Mouse (Mus musculus): ENCODE results near the gene Tex45.

The Tex45 gene

DNA sequence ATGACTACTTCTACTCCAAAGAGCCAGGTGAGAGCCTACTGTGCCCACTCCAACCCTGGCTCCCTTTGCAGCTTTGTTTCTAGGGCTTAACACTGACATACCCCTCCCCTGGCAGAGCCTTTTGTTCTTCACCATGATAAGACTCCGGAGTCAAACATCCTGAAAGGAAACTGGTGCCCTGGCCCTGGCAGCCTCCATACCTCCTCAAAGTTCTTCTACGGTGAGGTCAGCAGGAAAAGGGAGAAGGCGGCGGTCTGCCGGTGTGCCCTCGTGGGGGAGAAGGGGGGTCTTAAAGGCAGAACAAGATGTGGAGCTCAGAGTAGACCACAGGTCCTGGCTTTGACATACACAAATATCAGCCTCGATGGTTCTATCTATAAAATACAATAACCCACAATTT lies 12.9 kb downstream of the Tex45 start:
- in situ Hi-C loops (cut with MboI, MseI): loop anchor here (25.0 kb wide), 1 partner anchor 1129 kb away; the partner anchor contains the start of gene Zfp958

- in situ Hi-C loops (cut with MboI, MseI): loop anchor here (25.0 kb wide), 1 partner anchor 1127 kb away; the partner anchor contains the start of gene Zfp958
Observed at GRCm38 (mm10) chr8:3485192-3485591, 14.5 kb downstream of the Tex45 start.

DNA sequence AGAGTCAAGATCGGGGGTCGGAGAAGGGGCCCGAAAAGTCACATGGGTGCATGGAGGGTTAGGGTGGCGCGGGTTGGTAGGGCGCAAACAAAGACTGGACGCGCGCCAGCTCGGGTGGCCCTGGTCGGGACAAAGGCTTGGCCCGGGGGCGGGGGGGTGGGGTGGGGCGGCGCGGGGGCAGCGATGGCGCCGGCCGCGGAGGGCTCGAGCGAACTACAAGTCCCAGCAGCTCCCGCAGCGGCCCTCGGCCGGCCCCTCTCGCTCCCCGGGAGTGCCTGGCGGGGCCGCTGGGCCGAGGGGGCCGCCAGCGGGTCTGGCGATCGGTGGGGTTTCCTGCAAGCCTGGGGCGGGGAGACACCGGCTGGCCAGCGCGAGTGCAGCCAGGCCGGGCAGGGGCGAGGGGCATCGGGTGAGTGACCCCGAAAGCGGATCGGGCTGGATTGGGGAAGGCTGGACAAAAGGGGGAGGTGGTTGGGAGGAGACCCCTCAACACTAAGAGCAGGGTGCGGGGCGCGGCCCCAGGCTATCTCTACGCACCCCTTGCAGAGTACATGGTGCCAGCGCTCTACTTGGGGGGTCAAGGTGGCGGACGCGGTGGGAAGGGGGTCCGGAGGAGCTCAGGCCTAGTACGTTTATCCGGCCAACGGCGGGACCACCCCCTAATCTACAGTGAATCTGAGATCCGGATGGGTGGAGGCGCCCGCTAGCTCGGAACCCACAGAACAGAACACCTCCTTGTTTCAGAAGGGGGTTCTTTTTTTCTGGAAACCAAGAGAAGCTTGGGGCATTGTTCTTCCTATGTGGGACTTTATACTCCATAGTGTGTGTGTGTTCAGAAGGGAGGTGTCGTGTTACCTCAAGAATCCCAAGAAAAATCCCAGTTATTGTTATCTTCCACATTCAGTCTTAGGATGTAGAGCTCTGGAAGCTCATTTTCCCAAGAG lies 22.5 kb downstream of the Tex45 start, which contains the start of gene Zfp358:
Zfp358 (plus strand) TSS at position 238 of the 944 bp plus-strand sequence.
- in situ Hi-C loops (cut with MboI, MseI): loop anchor here (10.0 to 25.0 kb wide), 2 partner anchors 762 to 1119 kb away; partner anchors contain the start of genes Ctxn1, Snapc2 and Zfp958

- in situ Hi-C loops (cut with MboI, MseI): loop anchor here (10.0 to 25.0 kb wide), 2 partner anchors 761 to 1118 kb away; partner anchors contain the start of genes Ctxn1, Snapc2 and Zfp958
Observed at GRCm38 (mm10) chr8:3493845-3494208, 23.2 kb downstream of the Tex45 start.

DNA sequence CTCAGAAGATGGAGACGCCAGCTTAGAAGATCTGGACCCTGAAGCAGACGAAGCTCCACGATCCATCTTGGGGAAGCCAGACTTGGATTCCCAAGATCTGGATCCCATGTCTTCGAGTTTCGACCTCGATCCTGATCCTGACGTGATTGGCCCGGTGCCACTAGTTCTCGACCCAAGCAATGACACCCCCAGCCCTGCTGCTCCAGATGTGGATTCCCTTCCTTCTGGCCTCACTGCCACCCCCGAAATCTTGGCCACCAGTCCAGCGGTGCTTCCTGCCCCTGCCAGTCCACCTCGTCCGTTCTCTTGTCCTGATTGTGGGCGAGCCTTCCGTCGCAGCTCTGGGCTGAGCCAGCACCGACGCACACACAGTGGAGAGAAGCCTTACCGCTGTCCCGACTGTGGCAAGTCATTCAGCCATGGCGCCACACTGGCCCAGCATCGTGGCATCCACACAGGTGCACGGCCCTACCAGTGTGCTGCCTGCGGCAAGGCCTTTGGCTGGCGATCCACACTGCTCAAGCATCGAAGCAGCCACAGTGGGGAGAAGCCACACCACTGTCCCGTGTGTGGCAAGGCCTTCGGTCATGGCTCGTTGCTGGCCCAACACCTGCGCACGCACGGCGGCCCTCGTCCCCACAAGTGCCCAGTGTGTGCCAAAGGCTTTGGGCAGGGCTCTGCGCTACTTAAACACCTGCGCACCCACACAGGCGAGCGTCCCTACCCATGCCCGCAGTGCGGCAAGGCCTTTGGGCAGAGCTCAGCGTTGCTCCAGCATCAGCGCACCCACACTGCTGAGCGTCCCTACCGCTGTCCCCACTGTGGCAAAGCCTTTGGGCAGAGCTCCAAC lies 25.1 kb downstream of the Tex45 start:
- in situ Hi-C loops (cut with MboI, MseI): loop anchor here (10.0 to 25.0 kb wide), 2 partner anchors 759 to 1116 kb away; partner anchors contain the start of genes Ctxn1, Snapc2 and Zfp958

- in situ Hi-C loops (cut with MboI, MseI): loop anchor here (10.0 to 25.0 kb wide), 2 partner anchors 758 to 1116 kb away; partner anchors contain the start of genes Ctxn1, Snapc2 and Zfp958
Observed at GRCm38 (mm10) chr8:3496428-3496748, 25.7 kb downstream of the Tex45 start.

DNA sequence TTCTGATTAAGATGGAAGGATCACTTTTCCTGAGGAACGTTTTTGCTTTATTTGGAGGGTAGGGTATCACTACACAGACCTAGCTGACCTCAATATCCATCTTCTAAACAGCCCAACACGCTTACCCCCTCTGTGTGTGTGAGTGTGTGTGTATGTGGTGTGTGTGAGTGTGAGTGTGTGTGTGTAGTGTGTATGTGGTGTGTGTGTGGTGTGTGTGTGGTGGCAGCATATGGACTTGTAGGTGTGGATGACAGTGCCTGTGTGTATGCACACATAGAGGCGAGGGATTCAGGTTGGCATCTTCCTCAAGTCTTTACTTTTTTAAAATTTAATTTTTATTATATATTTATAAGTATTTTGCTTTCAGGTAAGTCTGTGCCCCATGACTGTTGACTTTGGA lies 27.9 kb downstream of the Tex45 start:
- in situ Hi-C loops (cut with MboI, MseI): loop anchor here (10.0 to 25.0 kb wide), 2 partner anchors 756 to 1114 kb away; partner anchors contain the start of genes Ctxn1, Snapc2 and Zfp958

DNA sequence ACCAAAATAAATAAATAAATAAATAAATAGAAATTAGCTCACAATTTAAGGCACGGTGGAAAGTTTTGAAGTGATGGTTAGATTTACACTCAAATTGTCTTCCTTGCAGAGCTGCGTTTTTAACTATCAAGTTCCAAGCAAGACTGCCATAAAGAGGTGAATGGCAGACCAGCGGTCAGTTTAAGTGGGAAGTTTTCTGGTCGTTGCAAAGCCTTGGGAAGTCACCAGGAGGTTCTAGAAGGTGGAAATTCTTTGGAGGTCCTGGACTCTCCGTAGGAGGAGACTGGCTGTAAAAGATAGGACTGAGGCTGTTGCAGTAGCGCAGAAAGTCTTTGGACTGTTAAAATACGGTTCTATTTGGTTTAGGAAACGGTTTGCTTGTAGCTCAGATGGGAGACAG lies 29.1 kb downstream of the Tex45 start:
- in situ Hi-C loops (cut with MboI, MseI): loop anchor here (10.0 to 25.0 kb wide), 2 partner anchors 755 to 1113 kb away; partner anchors contain the start of genes Ctxn1, Snapc2 and Zfp958

- in situ Hi-C loops (cut with MboI, MseI): no loop called here
Observed at GRCm38 (mm10) chr8:3500235-3501090, 29.8 kb downstream of the Tex45 start, which contains the start of gene Mcoln1. Gene Mcoln1 (plus strand): TSS chr8:3500457.

DNA sequence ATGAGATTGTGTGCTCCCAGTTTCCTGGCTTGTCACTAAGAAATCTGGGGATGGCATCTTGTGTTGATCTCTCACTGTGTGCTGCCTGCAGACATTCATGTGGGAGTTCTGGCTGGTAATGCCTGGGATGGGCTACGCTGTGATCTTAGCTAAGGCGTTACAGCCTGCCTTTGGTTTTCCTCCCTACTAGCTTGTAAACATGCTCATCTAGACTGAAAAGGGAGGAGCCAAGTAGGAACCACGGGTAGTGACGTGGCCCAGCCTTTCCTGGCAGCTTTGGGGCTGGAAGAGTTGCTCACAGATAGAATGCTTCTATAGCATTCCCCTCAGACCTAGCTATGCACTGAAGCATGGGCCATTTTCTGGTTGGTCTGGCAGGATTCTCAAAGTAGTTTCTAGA lies 31.6 kb downstream of the Tex45 start:
- in situ Hi-C loops (cut with MboI, MseI): no loop called here

GRCm38 (mm10) chr8:3507979-3508754 lies 37.5 kb downstream of the Tex45 start:
- in situ Hi-C loops (cut with MboI, MseI): no loop called here

GRCm38 (mm10) chr8:3514681-3515247 lies 44.1 kb downstream of the Tex45 start:
- in situ Hi-C loops (cut with MboI, MseI): no loop called here

- in situ Hi-C loops (cut with MboI, MseI): no loop called here
Observed at GRCm38 (mm10) chr8:3515260-3515671, 44.6 kb downstream of the Tex45 start, which contains the start of gene Pnpla6. Gene Pnpla6 (plus strand): TSS chr8:3515384.

DNA sequence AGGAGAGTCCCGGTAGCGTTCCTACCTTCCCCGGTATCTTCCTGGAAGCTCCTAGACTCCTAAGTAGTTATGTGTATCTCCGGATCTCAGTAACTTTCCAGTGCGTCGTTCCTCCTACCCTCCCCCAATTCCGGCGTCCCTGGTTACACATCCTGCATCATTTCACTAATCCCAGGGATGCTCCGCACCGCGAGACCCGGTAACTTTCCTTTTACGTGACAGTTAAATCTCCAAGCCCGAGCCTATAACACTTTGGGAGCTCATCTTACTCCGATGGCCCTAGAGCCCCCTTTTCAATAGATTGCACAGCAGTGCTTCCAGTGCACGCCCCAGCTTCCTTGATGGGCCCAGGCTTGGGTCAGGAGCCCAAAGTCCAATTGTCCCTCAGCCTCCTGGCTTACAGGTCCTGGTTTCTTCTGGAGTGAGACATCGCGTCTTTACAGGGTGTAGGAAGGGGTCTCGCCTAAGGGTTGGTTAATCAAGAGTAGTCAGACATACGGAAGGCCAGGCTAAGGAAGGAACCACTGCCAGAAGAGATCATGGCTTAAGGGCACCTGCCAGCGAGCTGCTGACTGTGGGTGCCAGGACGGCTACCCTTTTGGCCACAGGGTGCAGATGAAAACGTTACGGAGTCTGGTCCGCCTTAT lies 45.2 kb downstream of the Tex45 start:
- in situ Hi-C loops (cut with MboI, MseI): no loop called here

GRCm38 (mm10) chr8:3516450-3517116 lies 45.9 kb downstream of the Tex45 start:
- in situ Hi-C loops (cut with MboI, MseI): no loop called here

- in situ Hi-C loops (cut with MboI, MseI): no loop called here
Observed at GRCm38 (mm10) chr8:3517117-3517495, 46.4 kb downstream of the Tex45 start.

DNA sequence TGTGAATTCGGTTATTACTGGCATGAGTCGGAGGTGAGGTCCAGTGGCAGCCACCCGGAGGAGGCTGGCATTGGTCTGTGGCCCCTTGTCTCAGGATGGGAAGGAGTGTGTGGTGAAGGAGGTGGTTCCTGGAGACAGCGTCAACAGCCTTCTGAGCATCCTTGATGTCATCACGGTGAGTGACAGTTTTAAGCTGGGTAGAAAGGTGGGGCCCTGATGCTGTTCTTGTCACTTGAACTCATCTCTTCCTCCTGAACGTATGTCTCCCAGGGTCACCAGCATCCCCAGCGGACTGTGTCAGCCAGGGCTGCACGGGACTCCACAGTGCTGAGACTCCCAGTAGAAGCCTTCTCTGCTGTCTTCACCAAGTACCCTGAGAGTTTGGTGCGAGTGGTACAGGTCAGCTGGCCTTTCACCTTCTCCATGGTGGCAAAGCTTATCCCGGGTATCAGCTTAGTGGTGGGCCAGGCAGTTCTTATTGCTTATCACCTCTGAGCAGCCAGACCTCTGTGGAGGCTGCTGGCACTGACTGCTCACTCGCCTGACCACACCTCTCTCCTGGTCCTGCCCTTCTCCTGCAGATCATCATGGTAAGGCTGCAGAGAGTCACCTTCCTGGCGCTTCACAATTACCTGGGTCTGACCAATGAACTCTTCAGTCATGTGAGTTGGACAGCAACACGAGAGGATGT lies 51.5 kb downstream of the Tex45 start:
- in situ Hi-C loops (cut with MboI, MseI): no loop called here

- in situ Hi-C loops (cut with MboI, MseI): no loop called here
Observed at GRCm38 (mm10) chr8:3530816-3531215, 60.2 kb downstream of the Tex45 start.
